Mouse (Mus musculus): ENCODE results near the gene Pcdh15. TPM values are rescaled to one million over a fixed set of nuclear protein-coding genes. Genes with fewer than 3 reads are reported as not detected.

Gene Pcdh15
- polyA plus RNA-seq, 1 experiment, result not detected

DNA sequence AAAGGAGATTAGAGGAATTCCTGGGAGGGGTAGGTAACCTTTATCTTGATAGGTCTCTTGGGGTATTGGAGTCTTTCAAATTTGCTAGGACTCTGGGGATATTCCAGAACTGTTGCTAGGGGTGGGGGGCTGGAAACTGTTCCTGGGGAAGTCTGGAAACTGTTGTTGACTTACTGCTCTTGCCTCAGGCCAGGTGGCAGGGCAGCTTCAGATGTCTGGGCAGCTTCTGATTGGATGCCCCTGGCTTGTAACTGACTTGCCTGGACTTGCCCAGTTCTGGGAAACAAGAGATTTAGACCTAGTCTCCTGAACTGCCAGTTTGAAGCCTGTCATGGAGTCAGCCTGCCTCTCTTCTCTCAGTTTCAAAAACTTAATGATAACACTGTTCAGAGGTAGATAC is 1414.6 kb downstream of the Pcdh15 start:
- TF ChIP-seq CTCF (IDR thresholded peaks at IDR 0.05; ENCODE audit: low read depth, low read length), result no peak
- no peak for TF ChIP-seq POLR2A (IDR thresholded peaks at IDR 0.05; ENCODE audit: borderline replicate concordance, low read depth, low read length)
- Histone ChIP-seq H3K27ac (ENCODE audit: insufficient read depth, low read depth, low read length) (no peak overlapping the region), H3K4me1 (ENCODE audit: control insufficient read depth, insufficient read depth, low read length) (no peaks in the 10 kb centered on the region), H3K4me3 (ENCODE audit: insufficient read depth, low read length) (no peak overlapping the region)

DNA sequence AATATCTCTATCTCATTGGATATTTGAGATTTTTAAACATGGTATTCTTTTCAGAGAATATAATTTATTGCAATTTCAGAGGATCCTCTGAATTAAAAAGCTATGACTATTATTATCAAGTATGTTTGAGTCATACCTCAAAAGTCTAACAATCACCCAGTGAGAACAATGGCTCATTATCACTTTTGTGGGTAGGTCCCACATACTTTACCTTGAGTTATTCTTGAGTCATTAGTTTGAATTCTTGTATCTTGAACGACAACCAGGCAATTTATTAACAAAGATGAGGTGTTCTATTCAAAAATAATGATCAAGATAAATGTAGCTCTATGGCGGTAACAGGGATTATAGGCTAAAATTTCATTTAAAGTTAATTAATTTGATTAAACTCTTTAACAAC is 1439.2 kb downstream of the Pcdh15 start:
- Histone ChIP-seq H3K4me3 (ENCODE audit: insufficient read depth, low read length) (no peak overlapping the region), H3K27ac (ENCODE audit: insufficient read depth, low read depth, low read length) (no peak overlapping the region), H3K4me1 (ENCODE audit: control insufficient read depth, insufficient read depth, low read length) (no peaks in the 10 kb centered on the region)
- TF ChIP-seq POLR2A (IDR thresholded peaks at IDR 0.05; ENCODE audit: borderline replicate concordance, low read depth, low read length), result no peak
- no peak for TF ChIP-seq CTCF (IDR thresholded peaks at IDR 0.05; ENCODE audit: low read depth, low read length)

DNA sequence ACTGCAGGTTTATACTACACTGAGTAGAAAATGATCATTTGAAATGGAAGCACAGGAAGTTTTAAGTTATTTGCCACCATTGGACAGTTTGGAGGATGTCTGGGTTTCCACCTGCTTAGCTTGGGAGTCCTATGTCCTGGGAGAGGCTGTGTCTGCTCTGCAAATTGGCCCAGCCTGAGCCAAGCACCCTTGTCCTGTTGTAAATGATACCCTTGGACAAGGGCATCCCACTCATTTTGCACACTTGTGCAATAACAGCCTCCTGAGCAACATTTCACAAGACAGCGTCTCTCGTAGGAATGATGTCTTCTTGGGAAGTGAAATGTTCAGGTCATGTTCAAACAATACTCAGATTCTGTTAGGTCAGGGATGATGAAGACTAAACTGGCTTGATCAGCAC is 1456.2 kb downstream of the Pcdh15 start:
- no peak for TF ChIP-seq CTCF (IDR thresholded peaks at IDR 0.05; ENCODE audit: low read depth, low read length)
- no peak for TF ChIP-seq POLR2A (IDR thresholded peaks at IDR 0.05; ENCODE audit: borderline replicate concordance, low read depth, low read length)
- H3K27ac ChIP-seq (ENCODE audit: insufficient read depth, low read depth, low read length), result no peak overlapping the region
- no peak overlapping the region for H3K4me3 ChIP-seq (ENCODE audit: insufficient read depth, low read length)
- no peaks in the 10 kb centered on the region for H3K4me1 ChIP-seq (ENCODE audit: control insufficient read depth, insufficient read depth, low read length)

DNA sequence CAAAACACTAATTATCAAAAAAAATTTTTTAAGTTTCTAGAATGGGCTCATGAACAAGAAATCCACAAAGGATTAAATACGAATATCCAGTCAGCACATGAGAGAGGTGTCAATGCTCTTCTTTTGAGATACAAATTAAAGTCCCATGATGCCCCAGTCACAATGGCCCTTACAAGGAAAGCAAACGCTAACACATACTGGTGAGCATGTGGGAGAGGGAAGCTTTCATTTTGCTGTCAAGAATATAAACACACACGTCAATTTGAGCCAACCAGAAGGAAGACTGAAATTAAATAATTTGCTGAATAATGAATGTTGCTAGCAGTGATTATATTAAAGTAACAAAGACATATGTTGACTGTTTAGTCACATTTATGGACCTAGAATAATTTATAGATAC is 1470.5 kb downstream of the Pcdh15 start:
- Histone ChIP-seq H3K4me3 (ENCODE audit: insufficient read depth, low read length) (no peak overlapping the region), H3K27ac (ENCODE audit: insufficient read depth, low read depth, low read length) (no peak overlapping the region), H3K4me1 (ENCODE audit: control insufficient read depth, insufficient read depth, low read length) (no peaks in the 10 kb centered on the region)
- TF ChIP-seq POLR2A (IDR thresholded peaks at IDR 0.05; ENCODE audit: borderline replicate concordance, low read depth, low read length) (no peak), CTCF (IDR thresholded peaks at IDR 0.05; ENCODE audit: low read depth, low read length) (no peak)

DNA sequence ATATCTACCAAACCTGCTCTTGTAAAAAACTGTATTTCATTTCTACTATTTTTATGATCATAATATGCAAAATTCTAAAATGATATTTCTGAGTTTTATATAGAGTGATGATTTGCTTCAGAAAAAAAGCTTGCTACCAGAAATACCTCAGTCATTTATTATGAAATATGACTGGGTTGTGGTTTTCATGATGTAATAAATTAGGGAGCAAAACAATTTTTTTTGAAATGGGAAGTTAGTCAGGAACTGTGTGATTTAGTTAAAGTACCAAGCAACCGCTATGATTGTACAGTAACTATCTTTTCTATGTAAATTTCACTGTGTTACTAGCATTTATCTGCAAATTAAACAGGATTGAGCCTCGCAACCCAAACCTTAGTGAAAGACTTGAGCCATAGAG is 1480.8 kb downstream of the Pcdh15 start:
- TF ChIP-seq CTCF (IDR thresholded peaks at IDR 0.05; ENCODE audit: low read depth, low read length) (no peak), POLR2A (IDR thresholded peaks at IDR 0.05; ENCODE audit: borderline replicate concordance, low read depth, low read length) (no peak)
- Histone ChIP-seq H3K4me3 (ENCODE audit: insufficient read depth, low read length) (no peak overlapping the region), H3K4me1 (ENCODE audit: control insufficient read depth, insufficient read depth, low read length) (no peaks in the 10 kb centered on the region), H3K27ac (ENCODE audit: insufficient read depth, low read depth, low read length) (no peak overlapping the region)

DNA sequence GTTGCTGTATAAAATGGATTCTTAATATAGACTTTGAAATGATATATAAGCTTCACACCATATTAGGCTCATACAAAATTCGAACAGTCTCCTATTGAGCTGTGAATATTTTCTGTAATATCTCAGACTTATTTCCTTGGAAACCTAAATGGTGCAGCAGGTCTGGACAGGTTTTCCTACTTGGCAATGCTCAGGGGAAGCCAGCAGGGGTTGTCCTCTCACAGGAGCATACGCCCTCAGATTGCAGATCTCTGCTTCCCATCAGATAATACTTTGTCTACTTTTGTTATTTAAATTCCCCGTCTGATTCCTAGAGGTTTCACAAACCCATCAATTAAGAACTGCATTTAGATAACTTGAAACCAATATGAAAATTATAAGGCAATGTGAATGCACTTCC is 1492.7 kb downstream of the Pcdh15 start:
- Histone ChIP-seq H3K4me1 (ENCODE audit: control insufficient read depth, insufficient read depth, low read length) (no peaks in the 10 kb centered on the region), H3K4me3 (ENCODE audit: insufficient read depth, low read length) (no peak overlapping the region), H3K27ac (ENCODE audit: insufficient read depth, low read depth, low read length) (no peak overlapping the region)
- no peak for TF ChIP-seq POLR2A (IDR thresholded peaks at IDR 0.05; ENCODE audit: borderline replicate concordance, low read depth, low read length)
- no peak for TF ChIP-seq CTCF (IDR thresholded peaks at IDR 0.05; ENCODE audit: low read depth, low read length)

DNA sequence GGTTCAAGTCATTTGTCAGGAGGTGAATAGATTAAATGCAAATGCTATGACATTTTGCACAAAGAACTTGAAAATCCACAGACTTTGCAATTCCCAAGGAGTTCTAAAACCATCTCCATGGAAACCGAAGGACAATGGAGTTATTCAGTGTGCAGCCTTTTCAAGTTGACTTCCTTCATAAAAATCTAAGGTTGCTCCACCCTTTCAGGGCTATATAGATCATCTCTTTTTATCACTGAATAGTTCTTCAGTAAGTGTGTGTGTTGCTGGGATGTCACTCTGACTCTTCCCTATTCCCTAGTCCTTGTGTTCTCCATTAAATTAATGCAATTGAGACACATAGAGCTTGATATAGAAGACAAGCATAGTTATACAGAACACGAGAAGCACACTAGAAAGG is 1508.5 kb downstream of the Pcdh15 start:
- H3K4me3 ChIP-seq (ENCODE audit: insufficient read depth, low read length), result no peak overlapping the region
- no peak overlapping the region for H3K27ac ChIP-seq (ENCODE audit: insufficient read depth, low read depth, low read length)
- TF ChIP-seq POLR2A (IDR thresholded peaks at IDR 0.05; ENCODE audit: borderline replicate concordance, low read depth, low read length) (no peak), CTCF (IDR thresholded peaks at IDR 0.05; ENCODE audit: low read depth, low read length) (no peak)
- no peaks in the 10 kb centered on the region for H3K4me1 ChIP-seq (ENCODE audit: control insufficient read depth, insufficient read depth, low read length)

DNA sequence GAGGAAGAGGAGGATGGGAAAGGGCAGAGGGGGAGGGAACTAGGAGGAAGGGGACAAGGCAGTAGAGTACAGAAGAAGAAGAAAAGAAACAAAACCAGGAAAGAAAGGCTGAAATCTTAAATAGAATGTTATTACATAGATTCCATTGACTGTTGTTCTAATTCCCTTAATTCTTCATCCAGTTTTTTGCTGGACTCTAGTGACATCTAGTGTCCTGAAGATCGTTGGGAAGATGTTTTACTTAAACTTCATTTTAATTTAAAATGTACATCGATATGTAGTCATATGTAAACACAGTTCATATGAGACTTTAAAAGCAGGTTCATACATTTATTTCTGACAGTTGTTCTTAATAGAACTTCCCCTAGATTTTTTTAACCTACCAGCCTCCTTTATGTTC is 1522.7 kb downstream of the Pcdh15 start:
- Histone ChIP-seq H3K27ac (ENCODE audit: insufficient read depth, low read depth, low read length) (no peak overlapping the region), H3K4me3 (ENCODE audit: insufficient read depth, low read length) (no peak overlapping the region)
- TF ChIP-seq CTCF (IDR thresholded peaks at IDR 0.05; ENCODE audit: low read depth, low read length), result no peak
- no peak for TF ChIP-seq POLR2A (IDR thresholded peaks at IDR 0.05; ENCODE audit: borderline replicate concordance, low read depth, low read length)

DNA sequence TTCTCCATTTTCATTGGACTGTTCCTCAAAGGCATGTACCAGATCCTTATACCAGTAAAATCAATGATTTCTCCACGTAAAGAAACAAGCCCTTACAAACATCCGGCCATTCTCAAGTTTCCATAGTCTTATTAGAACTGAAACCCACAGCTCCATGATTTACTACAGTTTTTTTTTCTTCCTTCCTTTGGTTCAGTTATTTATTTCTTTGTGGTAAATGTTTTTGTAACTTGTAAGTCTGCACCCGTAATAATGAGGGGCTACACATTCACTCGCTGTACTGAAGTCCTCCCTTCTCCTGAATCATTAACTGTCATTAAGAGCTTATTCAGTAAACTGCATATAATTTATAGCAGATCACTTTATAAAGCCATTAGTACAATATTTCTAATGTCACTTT is 1526.6 kb downstream of the Pcdh15 start:
- Histone ChIP-seq H3K27ac (ENCODE audit: insufficient read depth, low read depth, low read length) (no peak overlapping the region), H3K4me1 (ENCODE audit: control insufficient read depth, insufficient read depth, low read length) (no peaks in the 10 kb centered on the region), H3K4me3 (ENCODE audit: insufficient read depth, low read length) (no peak overlapping the region)
- TF ChIP-seq POLR2A (IDR thresholded peaks at IDR 0.05; ENCODE audit: borderline replicate concordance, low read depth, low read length) (no peak), CTCF (IDR thresholded peaks at IDR 0.05; ENCODE audit: low read depth, low read length) (no peak)

More for the DNA sequence above, 1522.7 kb downstream of the Pcdh15 start:
- no peaks in the 10 kb centered on the region for H3K4me1 ChIP-seq (ENCODE audit: control insufficient read depth, insufficient read depth, low read length)

DNA sequence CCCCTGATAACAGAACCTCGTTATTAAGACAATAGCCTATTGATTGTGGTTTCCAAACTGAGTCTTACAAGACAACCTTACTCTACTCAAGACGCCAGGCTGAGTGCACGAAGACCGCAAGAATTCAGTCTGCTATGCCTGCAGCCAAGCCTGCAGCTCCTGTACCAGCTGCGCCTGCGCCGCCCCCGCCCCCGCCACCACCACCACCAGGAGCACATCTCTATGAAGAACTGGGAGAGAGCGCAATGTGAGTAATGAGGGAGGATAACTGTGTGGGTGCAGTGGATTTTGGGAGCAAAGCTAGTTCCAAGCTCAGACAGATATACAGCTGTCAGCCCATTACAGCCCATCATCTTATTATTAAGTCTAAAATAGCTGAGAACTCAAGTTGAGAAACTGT is 1527.5 kb downstream of the Pcdh15 start:
- Histone ChIP-seq H3K27ac (ENCODE audit: insufficient read depth, low read depth, low read length) (no peak overlapping the region), H3K4me1 (ENCODE audit: control insufficient read depth, insufficient read depth, low read length) (no peaks in the 10 kb centered on the region), H3K4me3 (ENCODE audit: insufficient read depth, low read length) (no peak overlapping the region)
- TF ChIP-seq CTCF (IDR thresholded peaks at IDR 0.05; ENCODE audit: low read depth, low read length), result no peak
- TF ChIP-seq POLR2A (IDR thresholded peaks at IDR 0.05; ENCODE audit: borderline replicate concordance, low read depth, low read length), result no peak

DNA sequence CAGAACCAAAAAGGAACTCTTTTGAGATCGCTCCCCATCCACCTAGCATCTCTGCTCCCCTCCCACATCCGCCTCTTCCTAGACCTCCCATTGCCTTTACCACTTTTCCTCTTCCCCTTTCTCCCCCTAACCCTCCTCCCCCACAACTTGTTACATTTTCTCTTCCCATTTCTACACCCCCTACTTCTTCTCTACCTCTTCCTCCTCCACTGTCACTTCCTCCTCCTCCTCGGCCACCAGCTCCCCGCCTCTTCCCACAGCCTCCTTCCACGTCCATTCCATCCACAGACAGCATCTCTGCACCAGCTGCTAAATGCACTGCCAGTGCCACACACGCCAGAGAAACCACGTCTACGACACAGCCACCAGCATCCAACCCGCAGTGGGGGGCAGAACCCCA is 1532.2 kb downstream of the Pcdh15 start:
- H3K27ac ChIP-seq (ENCODE audit: insufficient read depth, low read depth, low read length), result no peak overlapping the region
- no peaks in the 10 kb centered on the region for H3K4me1 ChIP-seq (ENCODE audit: control insufficient read depth, insufficient read depth, low read length)
- no peak for TF ChIP-seq POLR2A (IDR thresholded peaks at IDR 0.05; ENCODE audit: borderline replicate concordance, low read depth, low read length)
- no peak for TF ChIP-seq CTCF (IDR thresholded peaks at IDR 0.05; ENCODE audit: low read depth, low read length)
- H3K4me3 ChIP-seq (ENCODE audit: insufficient read depth, low read length), result no peak overlapping the region

All from bone marrow macrophage, adult 2 months (primary cell).